Mouse (Mus musculus) C2C12 (cell line): ENCODE data around the gene Cpm. TPM values are rescaled to one million over a fixed set of nuclear protein-coding genes. Genes with fewer than 3 reads are reported as not detected.

Experiments used
- H3K27me3 ChIP-seq: one replicate; pipeline ENCODE4 v1.6.1; 2011; ENCODE audit not compliant: control insufficient read depth, insufficient read depth, insufficient read length
- H3K36me3 ChIP-seq: one replicate; pipeline ENCODE4 v1.6.1; 2011; ENCODE audit not compliant: control insufficient read depth, insufficient read depth
- H3K4me3 ChIP-seq: one replicate; pipeline ENCODE4 v1.5.1; 2011; ENCODE audit warnings: mild to moderate bottlenecking, control low read depth; ENCODE audit not compliant: poor library complexity, insufficient read depth, severe bottlenecking
- H3K79me2 ChIP-seq: one replicate; pipeline ENCODE4 v1.6.1; 2011; ENCODE audit not compliant: control insufficient read depth, insufficient read depth
- H3K79me3 ChIP-seq: one replicate; pipeline ENCODE4 v1.6.1; 2011; ENCODE audit warnings: low read depth, control low read depth
- H3ac ChIP-seq: one replicate; pipeline ENCODE3; 2011; ENCODE audit warnings: low read depth; ENCODE audit not compliant: control insufficient read depth, insufficient read length
- CEBPB ChIP-seq: IDR thresholded peaks from one replicate; pipeline ENCODE4 v1.6.1; 2011; ENCODE audit warnings: low read depth, mild to moderate bottlenecking, control low read depth, moderate library complexity
- CTCF ChIP-seq: IDR thresholded peaks from one replicate; pipeline ENCODE4 v1.5.1; 2011; ENCODE audit not compliant: control insufficient read depth, insufficient read depth, insufficient read length
- FOSL1 ChIP-seq: IDR thresholded peaks from one replicate; pipeline ENCODE4 v1.8.0; 2011; ENCODE audit warnings: mild to moderate bottlenecking, low read length; ENCODE audit not compliant: poor library complexity, insufficient read depth, severe bottlenecking
- MAX ChIP-seq: IDR thresholded peaks from one replicate; pipeline ENCODE4 v1.6.1; 2011; ENCODE audit warnings: mild to moderate bottlenecking, control low read depth
- MYOD1 ChIP-seq: IDR thresholded peaks from one replicate; pipeline ENCODE4 v1.6.1; 2011; ENCODE audit warnings: low read depth; ENCODE audit not compliant: control insufficient read depth, insufficient read length
- MYOG ChIP-seq: IDR thresholded peaks from one replicate; pipeline ENCODE4 v1.6.1; 2011; ENCODE audit not compliant: control insufficient read depth, insufficient read length; ENCODE audit errors: extremely low read depth
- USF1 ChIP-seq: IDR thresholded peaks from one replicate; pipeline ENCODE4 v1.6.1; 2011; ENCODE audit warnings: low read depth, mild to moderate bottlenecking, control low read depth, moderate library complexity
- polyA plus RNA-seq: library from polyadenylated mRNA; unstranded; fragments of >200 nt; fragmentation: generic; extraction: Trizol; gene quantifications from one replicate; pipeline ENCODE4 v1.2.1, GENCODE M21; 2012; ENCODE audit warnings: missing spikeins

Cpm gene
- polyA plus RNA-seq, 1 experiment, result 0.06 TPM

GRCm38 (mm10) chr10:117637062-117637744, 7.9 kb downstream of the Cpm start:
- no peak for TF ChIP-seq CEBPB
- no peak for TF ChIP-seq FOSL1
- no peak for TF ChIP-seq USF1
- no peak for TF ChIP-seq MAX
- no peak for TF ChIP-seq CTCF
- no peak for TF ChIP-seq MYOG
- no peak for TF ChIP-seq MYOD1
- H3K4me3 ChIP-seq, result no peak overlapping the region

GRCm38 (mm10) chr10:117637745-117638577, 8.7 kb downstream of the Cpm start:
- Histone ChIP-seq H3K4me3 (no peak overlapping the region), H3ac (no peak overlapping the region), H3K27me3 (peaks cover 8% of the 10 kb centered on the region), H3K79me3 (no peaks in the 10 kb centered on the region), H3K79me2 (no peaks in the 10 kb centered on the region), H3K36me3 (no peaks in the 10 kb centered on the region)
- TF ChIP-seq USF1 (no peak), MYOD1 (no peak)

More at GRCm38 (mm10) chr10:117637062-117637744, 7.9 kb downstream of the Cpm start:
- H3K79me2 ChIP-seq, result no peaks in the 10 kb centered on the region
- no peaks in the 10 kb centered on the region for H3K36me3 ChIP-seq
- H3K79me3 ChIP-seq, result no peaks in the 10 kb centered on the region
- peaks cover 8% of the 10 kb centered on the region for H3K27me3 ChIP-seq
- no peak overlapping the region for H3ac ChIP-seq

GRCm38 (mm10) chr10:117638578-117639220, 9.4 kb downstream of the Cpm start:
- no peak overlapping the region for H3K4me3 ChIP-seq

GRCm38 (mm10) chr10:117639221-117639599, 9.9 kb downstream of the Cpm start:
- peaks cover 8% of the 10 kb centered on the region for H3K27me3 ChIP-seq
- no peaks in the 10 kb centered on the region for H3K79me3 ChIP-seq
- TF ChIP-seq MYOG, result no peak
- TF ChIP-seq CTCF, result no peak
- no peak for TF ChIP-seq CEBPB
- TF ChIP-seq MAX, result no peak
- no peak for TF ChIP-seq FOSL1
- no peak for TF ChIP-seq MYOD1
- no peak for TF ChIP-seq USF1
- no peaks in the 10 kb centered on the region for H3K79me2 ChIP-seq
- H3K4me3 ChIP-seq, result no peak overlapping the region
- no peaks in the 10 kb centered on the region for H3K36me3 ChIP-seq
- no peak overlapping the region for H3ac ChIP-seq

More at GRCm38 (mm10) chr10:117638578-117639220, 9.4 kb downstream of the Cpm start:
- H3K79me2 ChIP-seq, result no peaks in the 10 kb centered on the region
- no peak for TF ChIP-seq FOSL1
- TF ChIP-seq USF1, result no peak
- TF ChIP-seq MYOD1, result no peak
- TF ChIP-seq MYOG, result no peak
- TF ChIP-seq CTCF, result no peak
- TF ChIP-seq CEBPB, result no peak
- TF ChIP-seq MAX, result no peak
- no peak overlapping the region for H3ac ChIP-seq
- H3K36me3 ChIP-seq, result no peaks in the 10 kb centered on the region
- H3K27me3 ChIP-seq, result peaks cover 8% of the 10 kb centered on the region
- H3K79me3 ChIP-seq, result no peaks in the 10 kb centered on the region

- Histone ChIP-seq H3ac (no peak overlapping the region), H3K27me3 (peaks cover 5% of the 10 kb centered on the region), H3K79me2 (no peaks in the 10 kb centered on the region), H3K79me3 (no peaks in the 10 kb centered on the region), H3K36me3 (no peaks in the 10 kb centered on the region), H3K4me3 (no peak overlapping the region)
- TF ChIP-seq CTCF, result no peak
- TF ChIP-seq FOSL1, result no peak
- TF ChIP-seq CEBPB, result no peak
- TF ChIP-seq USF1, result no peak
- TF ChIP-seq MYOG, result no peak
Measured at GRCm38 (mm10) chr10:117639899-117640594, 10.7 kb downstream of the Cpm start.
